Mouse (Mus musculus): ENCODE data around the gene Kcnma1. TPM values are rescaled to one million over a fixed set of nuclear protein-coding genes. Genes with fewer than 3 reads are reported as not detected.

Gene Kcnma1
- total RNA-seq, 1 experiment: 0.49 TPM

DNA sequence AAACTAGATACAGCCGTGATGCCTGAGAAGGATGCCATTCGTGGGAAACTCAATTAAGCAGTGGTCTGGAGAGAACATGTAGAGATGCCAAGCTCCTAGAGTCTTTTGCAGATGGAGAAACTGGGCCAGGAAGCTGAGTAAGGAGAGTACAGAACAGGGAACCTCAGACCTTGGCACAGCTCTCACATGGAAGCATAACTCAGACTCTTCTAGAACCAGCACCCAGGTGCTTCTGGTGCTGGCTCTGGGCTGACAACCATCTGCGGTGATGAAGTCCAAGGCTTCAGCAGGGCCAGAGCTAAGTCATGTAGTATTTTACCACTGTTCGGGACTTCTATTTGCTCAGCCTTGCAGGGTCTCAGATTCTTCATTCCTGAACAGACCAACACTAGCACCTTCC lies 129.2 kb downstream of the Kcnma1 start:
- no peaks in the 10 kb centered on the region for H3K4me1 ChIP-seq (ENCODE audit: control insufficient read depth in 2 of 2, insufficient read depth in 2 of 2, low read length in 2 of 2, poor library complexity in 1 of 2)
- H3K36me3 ChIP-seq (ENCODE audit: control insufficient read depth, insufficient read depth, low read length, poor library complexity, severe bottlenecking): no peaks in the 10 kb centered on the region
- H3K9ac ChIP-seq (ENCODE audit: insufficient read depth, low read depth, low read length, poor library complexity, severe bottlenecking): no peak overlapping the region
- H3K4me3 ChIP-seq (ENCODE audit: insufficient read depth in 1 of 2, low read depth in 1 of 2, low read length in 2 of 2, poor library complexity in 1 of 2, severe bottlenecking in 1 of 2): no peak overlapping the region
- in situ Hi-C loops (cut with MboI; ENCODE audit: low sequenced_read_pairs in 2 of 2, unreplicated experiment in 2 of 2): no loop called here
- no peak overlapping the region for H3K27ac ChIP-seq (ENCODE audit: insufficient read depth, low read depth, low read length, poor library complexity, severe bottlenecking)
- TF ChIP-seq ZC3H11A (IDR thresholded peaks at IDR 0.05; ENCODE audit: borderline replicate concordance, low read depth, low read length) (no peak), HCFC1 (IDR thresholded peaks at IDR 0.05; ENCODE audit: borderline replicate concordance, insufficient read depth, low read length) (no peak), MAFK (IDR thresholded peaks at IDR 0.05; ENCODE audit: insufficient read depth, low read depth, low read length) (no peak), ZNF384 (IDR thresholded peaks at IDR 0.05; ENCODE audit: low read depth, low read length) (no peak), CHD2 (IDR thresholded peaks at IDR 0.05; ENCODE audit: low read depth, low read length) (no peak)
- no peak for DNase-seq (ENCODE audit: low read depth, low spot score)
- H3K9me3 ChIP-seq (ENCODE audit: control insufficient read depth, insufficient read depth, low read depth, low read length): no peaks in the 10 kb centered on the region

GRCm38 (mm10) chr14:23882001-23882400 lies 132.3 kb downstream of the Kcnma1 start:
- TF ChIP-seq ZC3H11A (IDR thresholded peaks at IDR 0.05; ENCODE audit: borderline replicate concordance, low read depth, low read length) (no peak), MAFK (IDR thresholded peaks at IDR 0.05; ENCODE audit: insufficient read depth, low read depth, low read length) (no peak), CHD2 (IDR thresholded peaks at IDR 0.05; ENCODE audit: low read depth, low read length) (no peak), HCFC1 (IDR thresholded peaks at IDR 0.05; ENCODE audit: borderline replicate concordance, insufficient read depth, low read length) (no peak), ZNF384 (IDR thresholded peaks at IDR 0.05; ENCODE audit: low read depth, low read length) (no peak)
- H3K4me3 ChIP-seq (ENCODE audit: insufficient read depth in 1 of 2, low read depth in 1 of 2, low read length in 2 of 2, poor library complexity in 1 of 2, severe bottlenecking in 1 of 2): no peak overlapping the region
- H3K36me3 ChIP-seq (ENCODE audit: control insufficient read depth, insufficient read depth, low read length, poor library complexity, severe bottlenecking): no peaks in the 10 kb centered on the region
- DNase-seq (ENCODE audit: low read depth, low spot score): no peak
- H3K9me3 ChIP-seq (ENCODE audit: control insufficient read depth, insufficient read depth, low read depth, low read length): no peaks in the 10 kb centered on the region
- no peak overlapping the region; the same call in 1 of the 2 replicates for H3K27ac ChIP-seq (ENCODE audit: insufficient read depth, low read depth, low read length, poor library complexity, severe bottlenecking)
- no peaks in the 10 kb centered on the region for H3K4me1 ChIP-seq (ENCODE audit: control insufficient read depth in 2 of 2, insufficient read depth in 2 of 2, low read length in 2 of 2, poor library complexity in 1 of 2)
- in situ Hi-C loops (cut with MboI; ENCODE audit: low sequenced_read_pairs in 2 of 2, unreplicated experiment in 2 of 2): no loop called here
- H3K9ac ChIP-seq (ENCODE audit: insufficient read depth, low read depth, low read length, poor library complexity, severe bottlenecking): no peak overlapping the region

DNA sequence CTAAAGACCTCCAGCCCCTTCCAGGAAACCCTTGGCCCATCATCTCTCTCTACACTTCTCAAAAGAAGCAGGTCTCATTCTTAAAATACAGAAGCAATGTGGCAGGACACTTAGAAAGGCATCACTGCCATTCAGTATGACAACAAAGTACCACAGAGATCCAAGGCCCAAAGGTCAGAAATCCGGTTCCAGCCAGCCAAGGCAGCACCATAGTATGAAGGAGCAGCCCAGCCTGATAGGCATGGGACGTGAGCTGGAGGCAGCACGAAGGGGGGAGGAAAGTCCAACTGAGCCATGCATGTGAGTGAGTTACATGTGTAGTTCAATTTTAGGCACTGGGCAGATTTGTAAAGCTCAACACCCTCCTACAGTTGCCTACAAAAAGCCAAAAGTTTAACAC lies 135.0 kb downstream of the Kcnma1 start:
- H3K9me3 ChIP-seq (ENCODE audit: control insufficient read depth, insufficient read depth, low read depth, low read length): no peaks in the 10 kb centered on the region
- no peaks in the 10 kb centered on the region for H3K36me3 ChIP-seq (ENCODE audit: control insufficient read depth, insufficient read depth, low read length, poor library complexity, severe bottlenecking)
- in situ Hi-C loops (cut with MboI; ENCODE audit: low sequenced_read_pairs in 2 of 2, unreplicated experiment in 2 of 2): no loop called here
- DNase-seq (ENCODE audit: low read depth, low spot score): no peak
- H3K4me1 ChIP-seq (ENCODE audit: control insufficient read depth in 2 of 2, insufficient read depth in 2 of 2, low read length in 2 of 2, poor library complexity in 1 of 2): no peaks in the 10 kb centered on the region
- TF ChIP-seq ZC3H11A (IDR thresholded peaks at IDR 0.05; ENCODE audit: borderline replicate concordance, low read depth, low read length): no peak
- H3K4me3 ChIP-seq (ENCODE audit: insufficient read depth in 1 of 2, low read depth in 1 of 2, low read length in 2 of 2, poor library complexity in 1 of 2, severe bottlenecking in 1 of 2): no peak overlapping the region
- H3K27ac ChIP-seq (ENCODE audit: insufficient read depth, low read depth, low read length, poor library complexity, severe bottlenecking): no peak overlapping the region
- no peak overlapping the region for H3K9ac ChIP-seq (ENCODE audit: insufficient read depth, low read depth, low read length, poor library complexity, severe bottlenecking)

- Histone ChIP-seq H3K9me3 (ENCODE audit: control insufficient read depth, insufficient read depth, low read depth, low read length) (no peaks in the 10 kb centered on the region), H3K4me3 (ENCODE audit: insufficient read depth in 1 of 2, low read depth in 1 of 2, low read length in 2 of 2, poor library complexity in 1 of 2, severe bottlenecking in 1 of 2) (no peak overlapping the region), H3K4me1 (ENCODE audit: control insufficient read depth in 2 of 2, insufficient read depth in 2 of 2, low read length in 2 of 2, poor library complexity in 1 of 2) (no peaks in the 10 kb centered on the region), H3K36me3 (ENCODE audit: control insufficient read depth, insufficient read depth, low read length, poor library complexity, severe bottlenecking) (no peaks in the 10 kb centered on the region), H3K9ac (ENCODE audit: insufficient read depth, low read depth, low read length, poor library complexity, severe bottlenecking) (no peak overlapping the region), H3K27ac (ENCODE audit: insufficient read depth, low read depth, low read length, poor library complexity, severe bottlenecking) (no peak overlapping the region)
- in situ Hi-C loops (cut with MboI; ENCODE audit: low sequenced_read_pairs in 2 of 2, unreplicated experiment in 2 of 2): no loop called here
- TF ChIP-seq ZC3H11A (IDR thresholded peaks at IDR 0.05; ENCODE audit: borderline replicate concordance, low read depth, low read length) (no peak), CHD2 (IDR thresholded peaks at IDR 0.05; ENCODE audit: low read depth, low read length) (no peak), HCFC1 (IDR thresholded peaks at IDR 0.05; ENCODE audit: borderline replicate concordance, insufficient read depth, low read length) (no peak)
- DNase-seq (ENCODE audit: low read depth, low spot score): no peak
Observed at GRCm38 (mm10) chr14:23877561-23877960, 136.7 kb downstream of the Kcnma1 start.

DNA sequence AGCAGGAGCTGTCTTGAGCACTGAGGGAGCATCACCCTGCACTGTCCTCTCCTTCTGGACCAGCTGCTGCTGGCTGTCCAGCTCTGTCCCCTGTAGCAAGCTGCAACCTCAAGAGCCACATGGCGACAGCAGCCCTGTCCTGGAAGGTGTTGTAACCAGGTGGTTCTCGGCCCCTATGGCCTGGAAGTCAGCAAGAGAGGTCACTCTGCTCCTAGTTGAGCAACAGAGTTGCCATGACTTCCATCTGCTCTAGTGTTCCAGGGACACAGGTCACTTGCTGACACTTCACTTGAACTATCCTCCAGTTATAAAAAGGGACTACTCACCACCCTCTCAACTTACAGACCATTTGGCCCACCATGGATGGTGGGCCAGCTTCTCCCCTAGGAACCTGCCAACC lies 139.7 kb downstream of the Kcnma1 start:
- Histone ChIP-seq H3K4me1 (ENCODE audit: control insufficient read depth in 2 of 2, insufficient read depth in 2 of 2, low read length in 2 of 2, poor library complexity in 1 of 2) (no peaks in the 10 kb centered on the region), H3K9ac (ENCODE audit: insufficient read depth, low read depth, low read length, poor library complexity, severe bottlenecking) (no peak overlapping the region), H3K36me3 (ENCODE audit: control insufficient read depth, insufficient read depth, low read length, poor library complexity, severe bottlenecking) (no peaks in the 10 kb centered on the region), H3K4me3 (ENCODE audit: insufficient read depth in 1 of 2, low read depth in 1 of 2, low read length in 2 of 2, poor library complexity in 1 of 2, severe bottlenecking in 1 of 2) (no peak overlapping the region), H3K9me3 (ENCODE audit: control insufficient read depth, insufficient read depth, low read depth, low read length) (no peaks in the 10 kb centered on the region), H3K27ac (ENCODE audit: insufficient read depth, low read depth, low read length, poor library complexity, severe bottlenecking) (no peak overlapping the region)
- TF ChIP-seq ZNF384 (IDR thresholded peaks at IDR 0.05; ENCODE audit: low read depth, low read length) (no peak), CHD2 (IDR thresholded peaks at IDR 0.05; ENCODE audit: low read depth, low read length) (no peak), HCFC1 (IDR thresholded peaks at IDR 0.05; ENCODE audit: borderline replicate concordance, insufficient read depth, low read length) (no peak), ZC3H11A (IDR thresholded peaks at IDR 0.05; ENCODE audit: borderline replicate concordance, low read depth, low read length) (no peak)
- in situ Hi-C loops (cut with MboI; ENCODE audit: low sequenced_read_pairs in 2 of 2, unreplicated experiment in 2 of 2): no loop called here
- DNase-seq (ENCODE audit: low read depth, low spot score): no peak

All from ES-E14 (cell line).